7 mouse cellular contexts compared by ENCODE assay signal in genomic region chr14:25701986-25702385, GRCm38 (mm10). TPM values are rescaled to one million over a fixed set of nuclear protein-coding genes. Genes with fewer than 3 reads are reported as not detected.
DNase-seq lines count a peak whose midpoint lies in the region; ATAC-seq and TF ChIP-seq lines count a peak whose summit lies in the region.

No protein-coding gene starts in this region.

- peaks cover 35% of the 10 kb centered on the region for H3K36me3 ChIP-seq in intestine, postnatal 0 days (ENCODE audit: control insufficient read depth, insufficient read depth)

- no peaks in the 10 kb centered on the region for H3K4me1 ChIP-seq in intestine, postnatal 0 days (replicated peaks; ENCODE audit: control insufficient read depth, insufficient read depth, low read length)

- H3K27ac ChIP-seq in intestine, postnatal 0 days (ENCODE audit: low read depth, low read length), result no peak overlapping the region

- peak; percentile 90 for TF ChIP-seq CTCF in intestine, postnatal 0 days (IDR thresholded peaks at IDR 0.05; ENCODE audit: low read depth)

- H3K27me3 ChIP-seq in intestine, postnatal 0 days (replicated peaks; ENCODE audit: control insufficient read depth, insufficient read depth, low read length), result no peaks in the 10 kb centered on the region

- DNase-seq in layer of hippocampus, adult 11-12 months (ENCODE audit: low spot score), result peak; percentile 45
- no peak for DNase-seq in layer of hippocampus, postnatal 25 days (ENCODE audit: extremely low spot score in 1 of 2, low spot score in 1 of 2)
- DNase-seq in ES-CJ7 (ENCODE audit: low read depth, low spot score), result peak; percentile 73
- peak; percentile 74 for DNase-seq in brain, adult 2 months (ENCODE audit: low read depth, low spot score)
- no peak for DNase-seq in adrenal gland, postnatal 4 days (ENCODE audit: low spot score in 2 of 2)
- no peak for DNase-seq in Muller cell, postnatal 12 days (ENCODE audit: inconsistent ontology term)

- no peak overlapping the region for H3K4me3 ChIP-seq in intestine, postnatal 0 days (ENCODE audit: low read depth, low read length)

- ATAC-seq in intestine, postnatal 0 days, result no peak

- H3K9ac ChIP-seq in intestine, postnatal 0 days (ENCODE audit: low read depth, low read length), result no peak overlapping the region

- H3K9me3 ChIP-seq in intestine, postnatal 0 days (ENCODE audit: control insufficient read depth), result no peaks in the 10 kb centered on the region

- H3K4me2 ChIP-seq in intestine, postnatal 0 days (replicated peaks; ENCODE audit: low read depth), result no peak overlapping the region

RNA-seq across cellular contexts. Expression of gene Ppif, which starts 8.0 kb away (rescaled TPM):
- total RNA-seq in layer of hippocampus, postnatal 25 days (2021), result 10 to 100 TPM; 26.0 to 27.7 TPM
- 73.8 and 80.0 TPM in 2 replicates for polyA plus RNA-seq in intestine, postnatal 0 days (2015; fragmentation: Nextera tagmentation; extraction: Ambion mirVana)
- total RNA-seq in adrenal gland, postnatal 4 days (2021), result 10 to 100 TPM; 35.2 to 38.8 TPM

Comparison
In these comparisons a context has a peak if more than half of its experiments do, and no peak if none do; other contexts are left out.
1. DNase-seq: peak in layer of hippocampus, adult 11-12 months (single experiment), ES-CJ7 (single experiment) and brain, adult 2 months (single experiment); none in layer of hippocampus, postnatal 25 days (0 of 2), adrenal gland, postnatal 4 days (0 of 2) and Muller cell, postnatal 12 days (single experiment).